Mouse (Mus musculus) testis, adult 2 months (tissue): ENCODE data around the gene Phf21a.

ENCODE experiments used
- CTCF ChIP-seq: fragments of 200-500 bp; IDR thresholded peaks from 2 replicates; pipeline ENCODE4 v1.5.1; 2012; ENCODE audit warnings: low read depth, mild to moderate bottlenecking, inconsistent platforms, low read length, moderate library complexity; ENCODE audit not compliant: control insufficient read depth, insufficient read depth, insufficient replicate concordance
- POLR2A ChIP-seq: fragments of 200-500 bp; IDR thresholded peaks from 2 replicates; pipeline ENCODE4 v1.6.1; 2012; ENCODE audit warnings: low read depth, mild to moderate bottlenecking, inconsistent platforms, low read length, moderate library complexity; ENCODE audit not compliant: control insufficient read depth

- TF ChIP-seq CTCF, result no peak
- no peak for TF ChIP-seq POLR2A
Observed at GRCm38 (mm10) chr2:92372767-92373436, 280.0 kb downstream of the Phf21a start.
